Mouse (Mus musculus) CH12.LX (cell line): Measurements from ENCODE around the gene Stard13. TPM values are rescaled to one million over a fixed set of nuclear protein-coding genes. Genes with fewer than 3 reads are reported as not detected.

Experiments
- DNase-seq: peaks from one replicate; pipeline ENCODE4 v3.0.0-alpha.2; 2013; ENCODE audit errors: extremely low read depth
- H3K27ac ChIP-seq: 2 replicates; pipeline ENCODE4 v1.5.1; 2012; ENCODE audit warnings: low read depth, mild to moderate bottlenecking, control low read depth, moderate library complexity; ENCODE audit not compliant: insufficient read depth
- H3K27me3 ChIP-seq: replicated peaks from 2 replicates; pipeline ENCODE3; 2012; ENCODE audit warnings: inconsistent platforms
- H3K36me3 ChIP-seq, 2 experiments: replicated peaks in 1 of 2; 2 replicates each; pipeline versions ENCODE3 to v1.6.1; 2012; ENCODE audit warnings: inconsistent platforms in 1 of 2, low read length in 1 of 2, mild to moderate bottlenecking in 1 of 2, mixed read lengths in 1 of 2, moderate library complexity in 1 of 2; ENCODE audit not compliant: control insufficient read depth in 1 of 2, insufficient read depth in 1 of 2
- H3K4me1 ChIP-seq, 2 experiments: 2 replicates each; pipeline ENCODE4 v1.6.1; 2012; ENCODE audit warnings: inconsistent platforms in 1 of 2, moderate library complexity in 1 of 2; ENCODE audit not compliant: insufficient read depth in 2 of 2, control insufficient read depth in 1 of 2
- H3K4me2 ChIP-seq: 2 replicates; pipeline ENCODE4 v1.6.1; 2012; ENCODE audit warnings: low read depth, mild to moderate bottlenecking, control low read depth; ENCODE audit not compliant: poor library complexity, insufficient read depth, severe bottlenecking
- H3K4me3 ChIP-seq, 3 experiments: fragments of 150-350 bp in 1 of 3; sonication (generic) in 1 of 3; replicated peaks in 1 of 3; 2 replicates each; pipeline versions ENCODE3 to v1.5.1; 2011 to 2012; ENCODE audit warnings: low read depth in 2 of 3, low read length in 2 of 3, mild to moderate bottlenecking in 2 of 3, moderate library complexity in 2 of 3, control low read depth in 1 of 3, improper control_type of control experiment in 1 of 3, inconsistent platforms in 1 of 3, mixed read lengths in 1 of 3; ENCODE audit not compliant: poor library complexity in 1 of 3
- H3K79me2 ChIP-seq: replicated peaks from 2 replicates; pipeline ENCODE4 v1.6.1; 2012; ENCODE audit warnings: mild to moderate bottlenecking, moderate library complexity; ENCODE audit not compliant: control insufficient read depth, poor library complexity, insufficient read depth, severe bottlenecking; ENCODE audit errors: extremely low read depth
- H3K9ac ChIP-seq: 2 replicates; pipeline ENCODE4 v1.6.1; 2012; ENCODE audit warnings: low read depth, mild to moderate bottlenecking, control low read depth, moderate library complexity; ENCODE audit not compliant: insufficient read depth
- H3K9me3 ChIP-seq: replicated peaks from 2 replicates; pipeline ENCODE3; 2012; ENCODE audit warnings: low read length, inconsistent platforms, mixed read lengths
- CHD1 ChIP-seq: IDR thresholded peaks from 2 replicates; pipeline ENCODE4 v1.6.1; 2012; ENCODE audit warnings: low read depth, low read length, improper control_type of control experiment, inconsistent platforms
- CHD2 ChIP-seq: IDR thresholded peaks from 2 replicates; pipeline ENCODE4 v1.6.1; 2011; ENCODE audit warnings: low read length, improper control_type of control experiment
- CTCF ChIP-seq, 2 experiments: IDR thresholded peaks in 1 of 2; conservative IDR thresholded peaks in 1 of 2; 2 replicates each; pipeline ENCODE4 v1.5.1; 2011 to 2012; ENCODE audit warnings: low read depth in 2 of 2, low read length in 2 of 2, improper control_type of control experiment in 1 of 2, inconsistent platforms in 1 of 2, mild to moderate bottlenecking in 1 of 2, moderate library complexity in 1 of 2
- ETS1 ChIP-seq: conservative IDR thresholded peaks from 2 replicates; pipeline ENCODE4 v1.6.1; 2012; ENCODE audit warnings: low read depth, mild to moderate bottlenecking, inconsistent platforms, low read length, improper control_type of control experiment, moderate library complexity
- HCFC1 ChIP-seq: IDR thresholded peaks from 2 replicates; pipeline ENCODE4 v1.6.1; 2012; ENCODE audit warnings: low read depth, mild to moderate bottlenecking, inconsistent platforms, low read length, improper control_type of control experiment
- IRF4 ChIP-seq: IDR thresholded peaks from 2 replicates; pipeline ENCODE4 v1.6.1; 2014; ENCODE audit warnings: low read depth, mild to moderate bottlenecking, inconsistent platforms, low read length, improper control_type of control experiment
- JUND ChIP-seq: conservative IDR thresholded peaks from 2 replicates; pipeline ENCODE4 v1.6.1; 2011; ENCODE audit warnings: low read depth, low read length, improper control_type of control experiment
- KAT2A ChIP-seq: IDR thresholded peaks from 2 replicates; pipeline ENCODE4 v1.6.1; 2012; ENCODE audit warnings: low read length, improper control_type of control experiment, inconsistent platforms; ENCODE audit not compliant: insufficient replicate concordance
- MAX ChIP-seq: IDR thresholded peaks from 2 replicates; pipeline ENCODE4 v1.6.1; 2011; ENCODE audit warnings: low read length, improper control_type of control experiment
- NELFE ChIP-seq: IDR thresholded peaks from 2 replicates; pipeline ENCODE4 v1.6.1; 2011; ENCODE audit warnings: low read depth, low read length, improper control_type of control experiment
- NRF1 ChIP-seq: IDR thresholded peaks from 2 replicates; pipeline ENCODE4 v1.6.1; 2014; ENCODE audit warnings: low read depth, mild to moderate bottlenecking, inconsistent platforms, low read length, improper control_type of control experiment, moderate library complexity
- PAX5 ChIP-seq: IDR thresholded peaks from 2 replicates; pipeline ENCODE4 v1.6.1; 2012; ENCODE audit warnings: low read length, inconsistent platforms, mixed read lengths
- RAD21 ChIP-seq: IDR thresholded peaks from 2 replicates; pipeline ENCODE4 v1.6.1; 2011; ENCODE audit warnings: low read depth, mild to moderate bottlenecking, low read length, improper control_type of control experiment, moderate library complexity
- TCF12 ChIP-seq: IDR thresholded peaks from 2 replicates; pipeline ENCODE4 v1.6.1; 2014; ENCODE audit warnings: low read depth, mild to moderate bottlenecking, inconsistent platforms, low read length, improper control_type of control experiment
- UBTF ChIP-seq: IDR thresholded peaks from 2 replicates; pipeline ENCODE4 v1.6.1; 2012; ENCODE audit warnings: low read depth, mild to moderate bottlenecking, inconsistent platforms, low read length, improper control_type of control experiment, moderate library complexity
- ZKSCAN1 ChIP-seq: IDR thresholded peaks from 2 replicates; pipeline ENCODE4 v1.6.1; 2012; ENCODE audit warnings: low read depth, inconsistent platforms, low read length, improper control_type of control experiment, borderline replicate concordance
- ZMIZ1 ChIP-seq: IDR thresholded peaks from 2 replicates; pipeline ENCODE4 v1.6.1; 2012; ENCODE audit warnings: low read depth, mild to moderate bottlenecking, inconsistent platforms, low read length, improper control_type of control experiment
- ZNF384 ChIP-seq: IDR thresholded peaks from 2 replicates; pipeline ENCODE4 v1.6.1; 2012; ENCODE audit warnings: low read depth, low read length, improper control_type of control experiment, inconsistent platforms
- dilution Hi-C: fragments of 300-500 bp; cut with MboI; formaldehyde crosslinking; loops from 2 replicates; pipeline ENCODE4 v1.14.3; 2020; ENCODE audit warnings: low sequenced_read_pairs; ENCODE audit not compliant: extremely low pct_unique_long_range_greater_than_20kb, extremely low pct_ligation_motif_present
- in situ Hi-C: fragments of 300-500 bp; cut with MboI; formaldehyde crosslinking; loops from 3 replicates; pipeline ENCODE4 v1.14.3; 2019; ENCODE audit warnings: low sequenced_read_pairs, low pct_ligation_motif_present, low pct_unique_long_range_greater_than_20kb, mixed read lengths
- polyA plus RNA-seq: library from polyadenylated mRNA; unstranded; fragments of >175 nt; gene quantifications from 2 replicates; pipeline ENCODE4 v1.2.1, GENCODE M21; 2012; ENCODE audit warnings: low read depth; ENCODE audit not compliant: insufficient read length
- total RNA-seq, 2 experiments: library from RNA; depleted of rRNA; stranded (reverse); fragments of 300-350 nt in 1 of 2; fragments of >200 nt in 1 of 2; gene quantifications; 2 replicates each; pipeline ENCODE4 v1.2.3; 2012 to 2014

Stard13 gene
- total and polyA plus RNA-seq, 3 experiments: 33.5 to 154 (median 73.6) TPM

GRCm38 (mm10) chr5:151246287-151246686 is 12.7 kb upstream of the Stard13 start:
- in situ Hi-C loops: no loop called here

DNA sequence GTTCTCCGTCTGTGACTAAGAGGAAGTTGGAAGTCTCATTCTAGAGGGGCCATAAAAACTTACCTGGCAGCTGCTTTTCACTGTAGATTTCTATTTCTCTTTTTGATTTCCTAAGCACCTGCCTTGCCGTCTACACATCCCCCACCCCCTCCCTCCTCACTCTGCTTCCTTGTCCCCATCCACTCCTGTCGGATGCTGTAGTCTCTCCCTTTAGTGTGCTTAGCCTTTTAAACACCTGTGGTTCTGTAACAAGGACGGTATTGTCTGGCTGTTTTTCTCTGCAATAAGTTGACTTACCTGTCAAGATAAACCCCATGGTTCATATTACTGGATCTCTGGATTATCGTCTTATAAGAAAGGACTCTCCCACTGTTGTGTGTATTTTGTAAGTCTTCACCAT is 11.9 kb upstream of the Stard13 start:
- Histone ChIP-seq H3K9ac (no peak overlapping the region), H3K27me3 (no peaks in the 10 kb centered on the region), H3K4me2 (no peak overlapping the region), H3K9me3 (no peaks in the 10 kb centered on the region), H3K36me3 (no peaks in the 10 kb centered on the region), H3K4me1 (peaks cover 5 to 12% of the 10 kb centered on the region in 2 experiments; a peak in 1 of 4 replicates), H3K4me3 (no peak overlapping the region), H3K79me2 (no peaks in the 10 kb centered on the region), H3K27ac (no peak overlapping the region)
- in situ Hi-C loops (no loop called here), dilution Hi-C loops (no loop called here)
- no peak for DNase-seq
- TF ChIP-seq RAD21: no peak
- TF ChIP-seq UBTF: no peak
- no peak for TF ChIP-seq KAT2A
- no peak for TF ChIP-seq ZMIZ1
- no peak for TF ChIP-seq ZNF384
- no peak for TF ChIP-seq PAX5
- TF ChIP-seq NELFE: no peak
- TF ChIP-seq TCF12: no peak
- TF ChIP-seq ETS1: no peak
- TF ChIP-seq JUND: no peak
- no peak for TF ChIP-seq CHD1
- no peak for TF ChIP-seq ZKSCAN1
- TF ChIP-seq IRF4: no peak
- TF ChIP-seq CTCF (conservative IDR thresholded peaks at IDR 0.05 in 1 of 2, IDR thresholded peaks at IDR 0.05 in 1 of 2; ENCODE audit: low read depth in 2 of 2, low read length in 2 of 2): no peak
- no peak for TF ChIP-seq MAX
- no peak for TF ChIP-seq CHD2

More at GRCm38 (mm10) chr5:151246287-151246686, 12.7 kb upstream of the Stard13 start:
- no peak overlapping the region for H3K9ac ChIP-seq
- no peak for DNase-seq
- H3K4me1 ChIP-seq: peaks cover 5 to 12% of the 10 kb centered on the region in 2 experiments; a peak in 2 of 4 replicates
- dilution Hi-C loops: no loop called here
- H3K9me3 ChIP-seq: no peaks in the 10 kb centered on the region
- no peak for TF ChIP-seq NRF1
- TF ChIP-seq HCFC1: no peak
- H3K4me3 ChIP-seq: no peak overlapping the region
- no peaks in the 10 kb centered on the region for H3K36me3 ChIP-seq
- H3K4me2 ChIP-seq: no peak overlapping the region
- no peaks in the 10 kb centered on the region for H3K79me2 ChIP-seq
- H3K27me3 ChIP-seq: no peaks in the 10 kb centered on the region
- no peak overlapping the region for H3K27ac ChIP-seq
